Mouse (Mus musculus) E14TG2a.4 (cell line): ENCODE data around the gene Tbx20.

ENCODE experiments used
- H3K27me3 ChIP-seq: 2 replicates; pipeline ENCODE4 v1.6.1; 2014; ENCODE audit warnings: low read length, control low read depth; ENCODE audit not compliant: insufficient read depth
- H3K36me3 ChIP-seq: 2 replicates; pipeline ENCODE4 v1.6.1; 2014; ENCODE audit warnings: low read length, control low read depth; ENCODE audit not compliant: insufficient read depth
- H3K4me1 ChIP-seq: replicated peaks from 2 replicates; pipeline ENCODE4 v1.6.1; 2014; ENCODE audit warnings: low read depth, low read length, control low read depth
- H3K4me3 ChIP-seq: replicated peaks from 2 replicates; pipeline ENCODE4 v1.5.1; 2014; ENCODE audit warnings: mild to moderate bottlenecking, low read length
- H3K9me3 ChIP-seq: 2 replicates; pipeline ENCODE4 v1.6.1; 2014; ENCODE audit warnings: low read length, control low read depth
- CTCF ChIP-seq: conservative IDR thresholded peaks from 2 replicates; pipeline ENCODE4 v1.5.1; 2014; ENCODE audit warnings: low read length
- NANOG ChIP-seq: IDR thresholded peaks from 2 replicates; pipeline ENCODE4 v1.6.1; 2014; ENCODE audit warnings: borderline replicate concordance, low read length, mixed read lengths
- POU5F1 ChIP-seq: IDR thresholded peaks from 2 replicates; pipeline ENCODE4 v1.6.1; 2014; ENCODE audit warnings: low read length, borderline replicate concordance

The Tbx20 gene

DNA sequence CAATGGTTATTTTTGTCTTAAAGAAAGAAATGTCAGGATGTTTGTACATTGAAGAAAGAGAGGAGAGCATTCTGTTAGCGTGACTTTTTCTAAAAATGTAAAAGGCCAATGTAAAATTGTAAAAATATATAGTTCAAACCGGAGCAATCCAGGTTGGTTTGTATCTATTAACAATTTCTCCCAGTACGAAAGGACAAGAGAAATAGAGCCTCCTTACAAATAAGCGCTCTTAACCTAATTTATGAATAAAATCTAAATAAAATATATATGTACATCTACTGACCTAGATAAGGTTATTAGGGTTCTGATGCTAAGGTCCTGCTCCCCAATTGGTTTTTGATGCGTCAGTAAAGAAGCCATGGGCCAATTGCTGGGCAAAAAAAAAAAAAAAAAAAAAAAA lies 29.1 kb downstream of the Tbx20 start:
- Histone ChIP-seq H3K27me3 (no peaks in the 10 kb centered on the region), H3K4me3 (no peak overlapping the region), H3K4me1 (no peaks in the 10 kb centered on the region), H3K36me3 (no peaks in the 10 kb centered on the region), H3K9me3 (no peaks in the 10 kb centered on the region)
- TF ChIP-seq NANOG (no peak), CTCF (no peak), POU5F1 (no peak)

DNA sequence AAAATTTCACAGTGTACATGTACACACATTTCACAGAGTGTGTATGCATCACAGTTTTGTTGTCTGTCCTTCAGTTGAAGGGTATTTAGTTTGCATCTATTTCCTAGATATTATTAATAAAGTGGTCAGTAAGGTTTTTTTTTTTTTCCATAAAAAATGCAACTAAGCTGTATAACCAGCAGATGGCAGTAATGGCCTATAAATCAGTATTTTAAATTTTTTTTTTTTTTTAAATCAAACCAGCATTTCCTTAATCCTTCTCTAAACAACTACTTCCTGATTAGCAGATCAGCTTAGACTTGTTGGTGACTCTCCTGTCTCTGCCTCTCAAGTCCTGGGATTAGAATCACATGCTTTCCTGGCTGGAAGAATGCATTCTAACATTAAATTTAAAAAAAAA lies 72.9 kb downstream of the Tbx20 start:
- peaks cover 5% of the 10 kb centered on the region for H3K4me1 ChIP-seq
- H3K9me3 ChIP-seq = peaks cover 8% of the 10 kb centered on the region; the same call in 1 of the 2 replicates
- H3K27me3 ChIP-seq = peaks cover 8% of the 10 kb centered on the region
- TF ChIP-seq CTCF (peak; percentile 45), NANOG (no peak)
- no peak overlapping the region for H3K4me3 ChIP-seq
- no peaks in the 10 kb centered on the region for H3K36me3 ChIP-seq

DNA sequence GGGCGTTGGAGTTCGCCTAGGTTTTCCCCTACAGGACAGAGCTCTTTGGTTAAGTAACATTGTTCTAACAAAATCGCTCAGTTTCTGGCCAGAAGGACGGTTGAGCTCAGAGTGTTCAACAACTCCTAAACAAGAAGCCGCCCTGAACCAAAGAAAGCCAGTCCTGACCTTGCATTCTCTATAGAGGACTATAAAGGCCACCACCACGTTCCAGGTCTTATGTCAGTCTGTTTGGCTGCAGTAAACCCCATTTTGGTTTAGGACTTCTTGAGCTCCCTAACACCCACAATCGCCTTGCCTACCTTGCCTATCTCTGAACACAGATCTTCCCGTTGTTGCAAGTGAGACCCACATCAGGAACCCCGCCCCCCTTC lies 77.7 kb downstream of the Tbx20 start:
- H3K4me1 ChIP-seq = peaks cover 13% of the 10 kb centered on the region
- H3K36me3 ChIP-seq = no peaks in the 10 kb centered on the region
- TF ChIP-seq CTCF (no peak), POU5F1 (no peak), NANOG (no peak)
- H3K9me3 ChIP-seq = peaks cover 6% of the 10 kb centered on the region; the same call in 1 of the 2 replicates
- peak overlapping the region; percentile 72 for H3K4me3 ChIP-seq
- H3K27me3 ChIP-seq = peaks cover 33% of the 10 kb centered on the region

DNA sequence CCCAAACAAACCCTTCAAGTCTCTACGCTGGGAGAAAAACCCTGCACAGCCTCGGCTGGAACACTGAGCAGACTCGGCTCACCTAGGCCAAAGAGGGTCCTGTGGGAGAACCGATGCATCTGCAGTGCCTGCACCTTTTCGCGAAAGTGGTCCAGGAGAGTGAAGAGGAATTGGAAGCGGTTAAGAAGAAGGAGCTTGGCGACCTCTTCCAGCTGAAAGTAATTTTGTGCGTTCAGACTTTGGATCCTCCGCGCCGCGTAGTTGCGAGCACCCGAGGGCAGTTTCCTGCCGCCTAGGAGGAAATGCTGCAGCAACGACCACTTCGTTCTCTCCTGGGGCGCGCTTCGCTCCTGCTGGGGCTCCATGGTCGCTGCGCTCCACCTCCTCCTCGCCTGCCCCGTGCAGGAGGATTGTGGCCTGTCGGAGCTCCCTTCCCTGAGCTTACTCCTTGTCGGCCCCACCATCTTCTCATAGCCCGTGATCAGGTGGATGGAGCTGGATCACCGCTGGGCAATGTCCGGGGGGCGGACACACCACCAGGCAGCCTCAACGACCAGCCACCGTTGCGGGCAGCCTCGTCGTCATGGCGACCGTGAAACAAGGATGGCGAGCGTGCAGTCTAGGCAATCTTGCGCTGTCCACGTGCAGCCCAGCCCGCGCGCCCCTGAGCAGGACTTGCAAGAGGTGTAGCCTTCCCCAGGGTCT lies 78.3 kb downstream of the Tbx20 start, which contains the start of gene Dpy19l2:
Gene Dpy19l2, minus strand, starts transcription at position 594 of the 705 bp plus-strand sequence.
- peak within 1 kb of the TSS; percentile 72 for H3K4me3 ChIP-seq
- no peaks in the 10 kb centered on the region for H3K36me3 ChIP-seq
- peaks cover 6% of the 10 kb centered on the region; the same call in 1 of the 2 replicates for H3K9me3 ChIP-seq
- peaks cover 33% of the 10 kb centered on the region for H3K27me3 ChIP-seq
- TF ChIP-seq NANOG = no peak
- TF ChIP-seq CTCF = no peak
- no peak for TF ChIP-seq POU5F1
- H3K4me1 ChIP-seq = peaks cover 13% of the 10 kb centered on the region
